Mouse (Mus musculus) frontal cortex, postnatal 36 days (tissue): ENCODE data around the gene Plcd1.
A peak's percentile ranks its signal among the peaks of the same experiment; 100 is the strongest.

Experiments used
- DNase-seq, 2 experiments: peaks; one replicate each; pipeline ENCODE4 v3.0.0; 2022; ENCODE audit warnings: low spot score in 2 of 2

Gene Plcd1

DNA sequence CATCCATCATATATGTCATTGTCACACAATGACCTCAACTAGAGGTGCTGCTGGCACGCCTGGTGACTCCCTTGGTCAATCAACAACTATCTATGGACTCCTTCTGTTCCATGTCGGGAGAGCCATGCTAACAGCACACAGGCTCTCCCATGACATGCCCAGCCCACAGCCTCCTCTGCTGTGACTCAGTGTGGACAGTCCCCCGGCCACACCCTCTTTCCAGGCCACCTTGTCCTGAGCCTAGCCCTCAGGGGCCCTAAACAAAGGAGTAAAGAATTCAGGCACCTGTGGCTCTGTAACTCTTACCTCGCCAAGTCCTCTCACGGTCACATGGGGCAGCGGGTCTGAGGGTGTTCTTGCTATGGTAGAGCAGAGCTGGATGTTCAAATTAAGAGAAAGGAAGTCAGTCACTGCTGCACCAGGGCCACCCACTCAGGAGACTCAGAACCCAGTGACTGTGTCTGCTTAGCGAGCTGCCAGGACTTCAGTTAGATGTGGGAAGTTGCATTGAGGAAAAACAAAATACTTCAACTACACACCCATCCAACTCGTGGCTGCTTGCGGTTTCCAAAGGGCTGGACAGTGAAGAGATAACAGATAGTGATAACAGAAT lies 39.2 kb downstream of the Plcd1 start:
- no peak for DNase-seq

DNA sequence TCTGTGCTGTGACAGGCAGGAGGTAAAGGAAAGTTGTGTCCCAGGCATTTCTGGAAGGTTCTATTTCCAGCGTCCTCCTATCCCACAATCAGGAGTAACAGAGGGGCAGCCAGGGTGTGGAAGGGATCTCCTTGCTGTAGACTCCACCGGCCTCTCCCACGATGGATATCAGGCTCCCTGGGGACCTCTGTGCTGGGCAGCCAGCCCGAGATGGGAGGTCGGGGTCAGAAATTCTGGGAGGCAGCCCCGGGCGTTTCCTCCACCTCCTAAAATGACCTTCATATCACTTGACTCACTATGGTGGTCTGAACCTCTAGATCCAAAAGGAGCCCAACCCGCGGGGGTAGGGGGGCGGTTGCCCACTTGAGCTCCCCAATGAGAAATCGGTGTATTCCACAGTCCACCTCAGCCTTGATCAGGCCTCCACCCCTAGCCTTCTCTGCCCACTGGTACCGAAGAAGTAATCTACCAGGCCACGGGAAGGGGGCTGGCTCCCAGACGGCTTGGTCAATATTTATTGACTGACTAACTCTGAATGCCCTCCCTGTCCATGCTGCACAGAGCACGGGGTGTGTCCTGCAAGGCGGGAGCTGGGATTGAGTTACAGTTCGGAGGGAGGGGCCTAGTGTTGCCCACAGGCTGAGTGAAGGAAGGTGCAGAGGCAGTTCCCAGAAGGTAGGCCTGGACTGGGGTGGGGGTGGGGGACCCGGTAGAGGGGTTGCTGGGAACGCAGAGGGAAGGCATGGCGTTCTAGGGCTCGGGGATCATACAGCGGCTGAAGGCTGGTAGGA lies 41.0 kb downstream of the Plcd1 start, which contains the start of gene Vill:
Vill (plus strand) TSS at position 625 of the 791 bp plus-strand sequence.
- no peak for DNase-seq

GRCm38 (mm10) chr9:119051158-119051557 lies 42.1 kb downstream of the Plcd1 start:
- no peak for DNase-seq

DNA sequence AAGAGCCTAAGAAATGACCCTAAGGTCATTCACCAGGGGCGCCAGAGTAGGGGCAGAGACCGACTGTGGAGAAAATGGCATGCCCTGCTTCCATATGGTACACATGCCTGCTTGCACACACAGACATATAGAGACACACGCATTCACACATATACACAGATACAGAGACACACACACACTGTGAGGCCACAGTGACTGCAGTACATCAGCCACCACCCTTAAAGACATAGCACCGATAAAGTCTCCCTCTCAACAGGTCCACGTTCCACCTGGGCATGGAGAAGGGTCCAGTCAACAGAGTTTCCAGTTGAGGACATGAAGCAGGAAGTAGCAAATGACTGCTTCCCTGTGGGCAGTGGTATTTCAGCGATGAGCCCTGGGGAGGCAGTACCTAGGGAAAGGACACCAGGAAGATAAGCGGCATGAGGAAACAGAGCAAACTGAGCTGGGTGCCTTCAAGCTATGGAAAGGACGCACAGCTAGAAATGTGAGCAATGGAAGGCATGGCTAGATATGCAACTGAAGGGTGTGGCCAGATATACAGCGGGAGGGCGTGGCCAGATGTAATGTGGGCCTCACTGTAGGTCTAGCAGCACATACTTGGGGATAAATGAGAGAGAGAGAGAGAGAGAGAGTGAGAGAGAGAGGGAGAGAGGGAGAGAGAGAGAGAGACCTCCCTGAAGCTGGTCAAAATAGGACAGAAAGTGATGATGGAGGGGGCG lies 45.0 kb downstream of the Plcd1 start:
- DNase-seq, result no peak

DNA sequence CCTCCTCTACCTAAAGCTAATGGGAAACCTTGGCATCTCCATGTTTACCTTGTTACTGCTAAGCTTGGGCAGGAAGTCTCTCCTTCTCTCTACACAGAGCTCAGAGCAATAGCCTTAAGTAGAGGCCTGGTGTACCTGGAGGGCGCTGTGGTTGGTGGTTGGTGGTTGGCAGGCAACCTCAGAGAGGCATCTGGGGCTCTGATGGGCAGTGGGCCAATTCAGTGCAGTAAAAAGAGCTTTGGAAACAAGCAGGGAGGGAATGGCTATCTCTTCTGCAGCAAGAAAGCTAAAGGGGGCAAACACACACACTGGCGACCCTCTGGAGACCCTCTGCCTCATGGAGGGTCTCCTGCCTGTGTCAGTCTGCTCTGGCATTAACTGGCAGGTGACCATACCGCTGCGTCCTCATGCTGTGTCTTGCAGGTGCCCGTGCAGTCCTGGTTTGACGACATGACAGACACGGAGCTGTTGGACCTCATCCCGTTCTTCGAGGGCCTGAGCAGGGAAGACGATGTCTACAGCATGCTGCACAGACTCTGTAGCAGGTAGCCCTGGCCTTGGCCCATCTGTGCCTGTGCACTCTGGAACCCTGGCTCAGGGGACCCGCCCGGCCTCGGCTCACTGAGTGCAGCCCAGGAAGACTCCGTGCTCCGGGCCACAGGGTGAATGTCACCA lies 53.1 kb downstream of the Plcd1 start:
- no peak for DNase-seq

- DNase-seq, result no peak
These were observed 54.7 kb downstream of the Plcd1 start for GRCm38 (mm10) chr9:119038574-119038973.

DNA sequence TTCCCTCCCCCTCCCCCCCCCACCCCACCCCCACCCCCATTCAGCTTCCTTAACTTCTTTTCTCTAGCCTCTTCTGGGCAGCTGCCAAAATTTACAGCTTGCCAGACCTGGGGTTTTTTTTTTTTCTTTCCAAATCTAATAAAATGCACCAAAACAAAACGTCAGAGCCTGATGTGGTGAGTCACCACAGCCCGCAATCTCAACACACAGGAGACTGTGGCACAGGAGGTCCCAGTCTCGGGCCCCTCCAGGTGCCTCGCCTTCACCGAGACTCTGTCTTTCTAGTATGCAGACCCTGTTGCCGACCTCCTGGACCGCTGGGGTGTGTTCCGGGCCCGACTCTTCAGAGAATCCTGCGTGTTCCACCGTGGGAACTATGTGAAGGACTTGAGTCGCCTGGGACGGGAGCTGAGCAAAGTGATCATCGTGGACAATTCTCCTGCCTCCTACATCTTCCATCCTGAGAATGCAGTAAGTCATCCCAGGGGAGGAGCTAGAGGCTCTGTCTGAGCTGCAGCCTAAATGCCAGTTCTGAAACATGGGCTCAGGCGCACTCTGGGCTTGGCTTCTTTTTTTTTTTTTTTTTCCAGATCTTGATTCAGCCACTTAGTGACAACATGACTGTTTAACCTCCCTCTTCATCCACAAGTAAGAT lies 56.1 kb downstream of the Plcd1 start:
- peak in 1 of 2 experiments; percentile 49 for DNase-seq

GRCm38 (mm10) chr9:119035836-119036235 lies 57.5 kb downstream of the Plcd1 start:
- DNase-seq, result no peak

- no peak for DNase-seq
These were observed 58.3 kb downstream of the Plcd1 start for GRCm38 (mm10) chr9:119034676-119035665.

- no peak for DNase-seq
These were observed 59.2 kb downstream of the Plcd1 start for GRCm38 (mm10) chr9:119034069-119034468.

- DNase-seq, result peak; percentile 50 to 57
These were observed 60.0 kb downstream of the Plcd1 start for GRCm38 (mm10) chr9:119033111-119033921.

DNA sequence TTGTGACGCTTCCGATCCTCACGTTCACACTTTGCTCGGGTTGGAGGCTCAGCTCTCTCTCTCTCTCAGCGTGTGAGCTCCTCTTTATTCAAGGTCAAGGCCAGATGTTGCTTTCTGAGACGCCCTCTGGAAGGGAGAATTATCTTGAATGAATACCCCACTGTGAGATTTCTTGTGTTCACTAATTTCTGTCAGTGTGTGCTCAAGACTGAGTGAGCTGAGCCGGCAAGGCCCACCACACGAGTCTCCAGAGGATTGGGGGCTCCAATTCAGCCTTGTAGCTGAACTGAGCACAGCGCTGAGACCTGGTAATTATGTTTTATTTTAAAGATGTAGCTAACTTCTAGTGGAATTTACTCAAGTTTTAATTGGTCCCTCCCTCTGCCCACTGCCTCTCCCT lies 60.8 kb downstream of the Plcd1 start:
- no peak for DNase-seq

- DNase-seq, result no peak
These were observed 61.5 kb downstream of the Plcd1 start for GRCm38 (mm10) chr9:119031772-119032171.

DNA sequence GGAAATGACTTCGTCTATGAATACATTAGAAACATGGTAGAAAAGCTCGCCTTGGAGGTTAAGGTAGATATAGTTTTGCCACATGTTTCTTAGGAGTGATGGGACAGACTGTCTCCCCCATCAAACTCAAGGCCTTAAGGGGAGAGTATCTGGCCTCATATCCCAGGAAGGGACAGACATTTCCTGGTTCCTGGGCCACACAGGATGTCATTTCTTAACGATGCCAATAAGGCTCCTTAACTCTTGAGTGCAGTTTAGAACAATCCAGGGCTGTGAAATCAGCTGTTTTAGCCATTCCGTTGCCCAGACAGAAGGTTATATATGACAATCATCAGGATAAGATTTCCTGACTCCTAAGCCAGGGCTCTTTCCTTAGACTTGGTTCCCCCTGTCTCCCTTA lies 62.3 kb downstream of the Plcd1 start:
- no peak for DNase-seq

DNA sequence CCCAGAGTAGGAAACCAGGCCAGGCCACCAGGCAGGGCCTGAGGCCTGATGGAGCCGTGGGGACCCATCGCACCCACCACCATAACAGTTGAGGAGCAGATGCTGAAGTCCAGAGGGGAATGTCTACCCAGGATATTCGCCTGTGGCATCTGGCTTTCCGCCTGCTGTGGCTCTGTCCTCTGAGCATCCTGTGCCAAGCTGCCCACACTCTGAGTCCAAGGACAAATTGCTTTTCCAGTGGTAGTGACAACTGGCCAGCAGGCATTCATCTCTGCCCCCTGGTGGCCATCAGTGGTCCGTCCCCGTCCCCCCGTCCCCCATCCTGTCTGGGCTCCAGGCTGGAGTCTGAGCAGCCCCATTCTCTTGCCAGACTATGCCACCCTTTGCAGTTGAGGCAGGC lies 63.7 kb downstream of the Plcd1 start:
- peak; percentile 46 to 69 for DNase-seq

- DNase-seq, result no peak
These were observed 64.8 kb downstream of the Plcd1 start for GRCm38 (mm10) chr9:119028226-119029195.

DNA sequence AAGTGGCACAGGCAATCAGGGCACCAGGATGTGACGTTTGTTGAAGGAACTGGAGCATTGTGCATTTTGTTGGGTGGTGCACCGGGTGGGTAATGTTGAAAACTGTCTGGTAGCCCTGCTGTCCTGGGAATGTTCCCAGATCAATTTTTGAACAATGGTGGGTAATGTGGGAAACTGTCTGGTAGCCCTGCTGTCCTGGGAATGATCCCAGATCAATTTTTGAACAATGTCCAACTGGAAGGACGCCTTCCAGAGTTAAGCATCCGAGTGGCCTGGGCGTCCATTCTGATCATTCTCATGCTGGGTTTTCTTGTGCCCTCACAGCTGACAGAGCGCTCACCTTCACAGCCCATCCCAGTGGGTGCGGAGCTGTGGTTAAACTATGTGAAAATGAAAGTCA lies 66.0 kb downstream of the Plcd1 start:
- no peak for DNase-seq

- no peak for DNase-seq
These were observed 67.4 kb downstream of the Plcd1 start for GRCm38 (mm10) chr9:119025832-119026331.
